Mouse (Mus musculus) retina, postnatal 7 days (tissue): ENCODE measurements around the gene Dcst1.
A peak's percentile ranks its signal among the peaks of the same experiment; 100 is the strongest.

Source experiments
- DNase-seq: peaks from one replicate; pipeline ENCODE4 v3.0.0-alpha.2; 2012; ENCODE audit warnings: low read depth, low spot score

The Dcst1 gene

GRCm38 (mm10) chr3:89332013-89332412, 33.0 kb downstream of the Dcst1 start:
- no peak for DNase-seq

- DNase-seq = no peak
Observed at GRCm38 (mm10) chr3:89331561-89331960, 33.5 kb downstream of the Dcst1 start.

GRCm38 (mm10) chr3:89330948-89331347, 34.1 kb downstream of the Dcst1 start:
- DNase-seq = no peak

- DNase-seq = no peak
Observed at GRCm38 (mm10) chr3:89330346-89330745, 34.7 kb downstream of the Dcst1 start.

GRCm38 (mm10) chr3:89328623-89329022, 36.4 kb downstream of the Dcst1 start:
- no peak for DNase-seq

- DNase-seq = no peak
Observed at GRCm38 (mm10) chr3:89327371-89327870, 37.6 kb downstream of the Dcst1 start.

- DNase-seq = no peak
Observed at GRCm38 (mm10) chr3:89325882-89326281, 39.2 kb downstream of the Dcst1 start.

GRCm38 (mm10) chr3:89322514-89323165, 42.4 kb downstream of the Dcst1 start, which contains the start of gene Efna3:
TSS of gene Efna3 (minus strand) at chr3:89322965.
- DNase-seq = peak; percentile 59

- DNase-seq = no peak
Observed at GRCm38 (mm10) chr3:89322131-89322500, 42.9 kb downstream of the Dcst1 start.

- no peak for DNase-seq
Observed at GRCm38 (mm10) chr3:89321183-89322130, 43.6 kb downstream of the Dcst1 start.

- DNase-seq = no peak
Observed at GRCm38 (mm10) chr3:89320581-89321182, 44.4 kb downstream of the Dcst1 start.

- DNase-seq = no peak
Observed at GRCm38 (mm10) chr3:89319591-89320350, 45.3 kb downstream of the Dcst1 start.

- DNase-seq = no peak
Observed at GRCm38 (mm10) chr3:89318971-89319590, 46.0 kb downstream of the Dcst1 start.

GRCm38 (mm10) chr3:89318316-89318715, 46.7 kb downstream of the Dcst1 start:
- DNase-seq = no peak

GRCm38 (mm10) chr3:89317246-89317645, 47.8 kb downstream of the Dcst1 start:
- DNase-seq = no peak

- peak; percentile 78 for DNase-seq
Observed at GRCm38 (mm10) chr3:89316833-89317232, 48.2 kb downstream of the Dcst1 start.

- no peak for DNase-seq
Observed at GRCm38 (mm10) chr3:89315930-89316831, 48.9 kb downstream of the Dcst1 start.

- DNase-seq = peak; percentile 67
Observed at GRCm38 (mm10) chr3:89315195-89315929, 49.7 kb downstream of the Dcst1 start.

- no peak for DNase-seq
Observed at GRCm38 (mm10) chr3:89314791-89315190, 50.3 kb downstream of the Dcst1 start.
